Mouse (Mus musculus) myocyte (in vitro differentiated cells): ENCODE data around the gene Sike1. TPM values are rescaled to one million over a fixed set of nuclear protein-coding genes. Genes with fewer than 3 reads are reported as not detected.
A peak's percentile ranks its signal among the peaks of the same experiment; 100 is the strongest.

ENCODE experiments used
- H3K27me3 ChIP-seq: one replicate; pipeline ENCODE4 v1.6.1; 2011; ENCODE audit not compliant: control insufficient read depth, insufficient read depth, insufficient read length
- H3K36me3 ChIP-seq: one replicate; pipeline ENCODE4 v1.6.1; 2011; ENCODE audit not compliant: control insufficient read depth, insufficient read depth
- H3K4me2 ChIP-seq: one replicate; pipeline ENCODE4 v1.6.1; 2011; ENCODE audit warnings: low read depth, control low read depth
- H3K4me3 ChIP-seq: one replicate; pipeline ENCODE4 v1.5.1; 2011; ENCODE audit warnings: mild to moderate bottlenecking, control low read depth, moderate library complexity
- H3K79me2 ChIP-seq: one replicate; pipeline ENCODE4 v1.6.1; 2011; ENCODE audit not compliant: control insufficient read depth, insufficient read depth
- H3ac ChIP-seq: one replicate; pipeline ENCODE4 v1.6.1; 2011; ENCODE audit not compliant: control insufficient read depth, insufficient read length
- CEBPB ChIP-seq: IDR thresholded peaks from 2 replicates; pipeline ENCODE4 v1.6.1; 2011; ENCODE audit warnings: mild to moderate bottlenecking, moderate library complexity; ENCODE audit not compliant: poor library complexity, insufficient read depth, severe bottlenecking
- E2F4 ChIP-seq: IDR thresholded peaks from one replicate; pipeline ENCODE4 v1.6.1; 2011; ENCODE audit warnings: mild to moderate bottlenecking, control low read depth, moderate library complexity; ENCODE audit not compliant: insufficient read depth
- MAX ChIP-seq: IDR thresholded peaks from one replicate; pipeline ENCODE4 v1.6.1; 2011; ENCODE audit warnings: low read depth, mild to moderate bottlenecking, control low read depth
- MYOD1 ChIP-seq, 3 experiments: IDR thresholded peaks; one replicate each; pipeline ENCODE4 v1.6.1; 2011; ENCODE audit warnings: control low read depth in 2 of 3, low read depth in 2 of 3, mild to moderate bottlenecking in 2 of 3, moderate library complexity in 1 of 3; ENCODE audit not compliant: insufficient read length in 2 of 3, control insufficient read depth in 1 of 3
- MYOG ChIP-seq, 3 experiments: IDR thresholded peaks; one replicate each; pipeline ENCODE4 v1.6.1; 2011; ENCODE audit warnings: control low read depth in 2 of 3, low read depth in 2 of 3, mild to moderate bottlenecking in 2 of 3; ENCODE audit not compliant: insufficient read length in 2 of 3, control insufficient read depth in 1 of 3, insufficient read depth in 1 of 3
- POLR2A ChIP-seq: IDR thresholded peaks from one replicate; pipeline ENCODE4 v1.6.1; 2011; ENCODE audit warnings: low read depth, mild to moderate bottlenecking, control low read depth, moderate library complexity; ENCODE audit not compliant: insufficient read length
- POLR2AphosphoS2 ChIP-seq: IDR thresholded peaks from one replicate; pipeline ENCODE4 v1.6.1; 2011; ENCODE audit warnings: low read depth, control low read depth; ENCODE audit not compliant: insufficient read length
- REST ChIP-seq: IDR thresholded peaks from one replicate; pipeline ENCODE4 v1.6.1; 2011; ENCODE audit warnings: mild to moderate bottlenecking, control low read depth, moderate library complexity; ENCODE audit not compliant: insufficient read depth, insufficient read length
- SRF ChIP-seq: IDR thresholded peaks from one replicate; pipeline ENCODE4 v1.6.1; 2011; ENCODE audit warnings: low read depth; ENCODE audit not compliant: control insufficient read depth, insufficient read length
- TCF12 ChIP-seq: IDR thresholded peaks from one replicate; pipeline ENCODE4 v1.6.1; 2011; ENCODE audit warnings: mild to moderate bottlenecking, control low read depth; ENCODE audit not compliant: poor library complexity, insufficient read depth, severe bottlenecking
- TCF3 ChIP-seq: IDR thresholded peaks from one replicate; pipeline ENCODE4 v1.6.1; 2011; ENCODE audit warnings: low read depth, control low read depth; ENCODE audit not compliant: insufficient read length
- USF1 ChIP-seq: IDR thresholded peaks from one replicate; pipeline ENCODE4 v1.6.1; 2011; ENCODE audit warnings: low read depth, mild to moderate bottlenecking, control low read depth, moderate library complexity
- polyA plus RNA-seq: library from polyadenylated mRNA; unstranded; fragments of >200 nt; fragmentation: generic; extraction: Trizol; gene quantifications from one replicate; pipeline ENCODE4 v1.2.1, GENCODE M21; 2012; ENCODE audit warnings: missing spikeins

Gene Sike1
- polyA plus RNA-seq, 1 experiment = 27.0 TPM

GRCm38 (mm10) chr3:102976906-102977305 lies 18.6 kb upstream of the Sike1 start:
- TF ChIP-seq MYOD1 (IDR thresholded peaks at IDR 0.05; ENCODE audit: control insufficient read depth in 1 of 3, insufficient read length in 2 of 3, low read depth in 2 of 3) = no peak
- TF ChIP-seq POLR2AphosphoS2 = no peak
- TF ChIP-seq MAX = no peak
- TF ChIP-seq TCF12 = no peak
- no peak for TF ChIP-seq MYOG (IDR thresholded peaks at IDR 0.05; ENCODE audit: control insufficient read depth in 1 of 3, insufficient read depth in 1 of 3, insufficient read length in 2 of 3, low read depth in 2 of 3)
- TF ChIP-seq POLR2A = no peak
- no peak for TF ChIP-seq TCF3
- no peak for TF ChIP-seq USF1
- no peak for TF ChIP-seq CEBPB
- TF ChIP-seq REST = no peak
- no peak for TF ChIP-seq E2F4
- TF ChIP-seq SRF = no peak
- no peaks in the 10 kb centered on the region for H3K79me2 ChIP-seq
- no peaks in the 10 kb centered on the region for H3K27me3 ChIP-seq
- H3K4me2 ChIP-seq = no peak overlapping the region
- no peak overlapping the region for H3ac ChIP-seq
- H3K4me3 ChIP-seq = no peak overlapping the region
- no peaks in the 10 kb centered on the region for H3K36me3 ChIP-seq

DNA sequence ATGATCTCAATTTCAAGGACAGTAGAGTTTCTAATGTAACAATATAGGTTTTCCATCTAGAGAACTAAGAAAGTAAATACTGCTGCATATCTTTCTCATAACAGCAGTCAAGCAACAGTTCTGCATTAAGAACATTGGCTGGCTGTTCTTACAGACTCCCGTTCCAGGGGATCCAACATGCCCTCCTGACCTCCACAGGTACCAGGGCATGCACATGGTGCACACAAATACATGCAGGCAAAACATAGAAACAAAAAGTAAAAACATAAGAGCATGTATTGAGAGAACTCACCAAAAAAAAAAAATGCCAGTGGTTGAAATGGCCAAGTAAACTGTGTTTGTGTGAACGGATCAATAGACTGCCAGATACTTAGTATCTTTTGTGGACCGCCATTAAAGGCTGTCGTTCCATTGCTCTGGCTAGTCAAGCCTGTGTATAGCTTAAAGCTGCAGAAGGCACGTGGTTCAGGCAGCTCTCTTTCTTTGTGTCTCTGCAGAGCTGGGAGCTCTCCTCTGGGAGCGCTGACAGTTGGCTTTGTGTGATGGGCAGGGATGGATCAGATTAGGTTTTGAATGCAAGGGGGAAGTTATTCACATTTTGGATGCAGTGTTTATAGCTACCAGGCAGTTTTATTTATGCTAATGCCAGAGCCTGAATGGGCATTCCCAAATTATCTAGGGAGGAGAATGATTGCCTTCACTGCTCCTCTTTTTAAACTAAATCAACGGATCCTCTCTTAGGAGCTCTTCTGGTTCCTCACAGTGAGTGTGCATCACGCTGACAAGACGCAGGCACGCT lies 15.8 kb upstream of the Sike1 start:
- H3K4me3 ChIP-seq = no peak overlapping the region
- no peaks in the 10 kb centered on the region for H3K27me3 ChIP-seq
- H3K4me2 ChIP-seq = no peak overlapping the region
- TF ChIP-seq USF1 = no peak
- no peaks in the 10 kb centered on the region for H3K36me3 ChIP-seq
- H3K79me2 ChIP-seq = no peaks in the 10 kb centered on the region
- H3ac ChIP-seq = no peak overlapping the region

GRCm38 (mm10) chr3:102980349-102980736 lies 15.2 kb upstream of the Sike1 start:
- Histone ChIP-seq H3K27me3 (no peaks in the 10 kb centered on the region), H3ac (no peak overlapping the region), H3K79me2 (no peaks in the 10 kb centered on the region), H3K4me3 (no peak overlapping the region), H3K36me3 (no peaks in the 10 kb centered on the region), H3K4me2 (no peak overlapping the region)
- no peak for TF ChIP-seq MYOD1 (IDR thresholded peaks at IDR 0.05; ENCODE audit: control insufficient read depth in 1 of 3, insufficient read length in 2 of 3, low read depth in 2 of 3)
- TF ChIP-seq USF1 = no peak
- TF ChIP-seq SRF = no peak
- no peak for TF ChIP-seq POLR2AphosphoS2
- no peak for TF ChIP-seq TCF3

DNA sequence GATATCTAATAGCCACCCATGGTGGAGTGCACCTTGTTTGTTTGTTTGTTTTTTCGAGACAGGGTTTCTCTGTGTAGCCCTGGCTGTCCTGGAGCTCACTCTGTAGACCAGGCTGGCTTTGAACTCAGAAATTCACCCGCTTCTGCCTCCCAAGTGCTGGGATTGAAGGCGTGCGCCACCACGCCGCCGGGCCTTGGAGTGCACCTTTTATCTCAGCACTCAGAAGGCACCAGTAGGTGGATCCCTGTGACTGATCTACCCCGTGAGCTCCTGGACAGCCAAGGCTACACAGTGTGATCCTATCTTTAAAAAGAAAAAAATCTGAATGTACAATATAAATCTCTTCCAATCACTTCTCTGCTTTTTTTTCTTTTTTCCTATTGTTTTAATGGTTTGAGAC lies 4.5 kb upstream of the Sike1 start:
- TF ChIP-seq SRF (no peak), MYOD1 (IDR thresholded peaks at IDR 0.05; ENCODE audit: control insufficient read depth in 1 of 3, insufficient read length in 2 of 3, low read depth in 2 of 3) (no peak), MAX (no peak), REST (no peak), MYOG (IDR thresholded peaks at IDR 0.05; ENCODE audit: control insufficient read depth in 1 of 3, insufficient read depth in 1 of 3, insufficient read length in 2 of 3, low read depth in 2 of 3) (no peak), E2F4 (no peak), TCF12 (no peak), POLR2AphosphoS2 (no peak), TCF3 (no peak), POLR2A (no peak), USF1 (no peak), CEBPB (no peak)
- no peak overlapping the region for H3ac ChIP-seq
- no peak overlapping the region for H3K4me3 ChIP-seq
- H3K79me2 ChIP-seq = peaks cover under 1% of the 10 kb centered on the region
- no peaks in the 10 kb centered on the region for H3K27me3 ChIP-seq
- no peaks in the 10 kb centered on the region for H3K36me3 ChIP-seq
- H3K4me2 ChIP-seq = no peak overlapping the region

DNA sequence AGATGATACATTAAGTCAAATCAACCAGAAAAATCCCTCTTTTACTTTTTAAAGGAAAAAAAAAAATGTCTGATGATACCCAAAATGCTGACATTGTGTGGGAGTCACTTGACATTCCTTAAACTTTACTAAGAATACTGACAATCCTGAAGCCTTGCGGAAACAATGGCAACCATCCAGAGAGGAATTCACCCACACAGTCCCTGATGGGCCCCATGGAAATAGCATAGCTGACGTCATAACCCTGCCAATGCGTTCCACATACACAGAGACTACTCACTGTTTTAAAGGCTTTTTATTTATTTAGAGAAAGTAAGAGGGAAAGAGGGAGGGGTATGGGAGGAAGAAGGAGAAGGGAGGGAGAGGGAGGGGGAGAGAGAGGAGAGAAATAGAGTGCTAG lies 2.6 kb upstream of the Sike1 start:
- no peak for TF ChIP-seq MYOD1 (IDR thresholded peaks at IDR 0.05; ENCODE audit: control insufficient read depth in 1 of 3, insufficient read length in 2 of 3, low read depth in 2 of 3)
- no peak for TF ChIP-seq TCF12
- no peak for TF ChIP-seq USF1
- TF ChIP-seq POLR2A = no peak
- TF ChIP-seq MYOG (IDR thresholded peaks at IDR 0.05; ENCODE audit: control insufficient read depth in 1 of 3, insufficient read depth in 1 of 3, insufficient read length in 2 of 3, low read depth in 2 of 3) = no peak
- no peak for TF ChIP-seq MAX
- TF ChIP-seq TCF3 = no peak
- no peak for TF ChIP-seq CEBPB
- TF ChIP-seq POLR2AphosphoS2 = no peak
- no peak for TF ChIP-seq REST
- TF ChIP-seq E2F4 = no peak
- no peak for TF ChIP-seq SRF
- H3K79me2 ChIP-seq = peaks cover 15% of the 10 kb centered on the region

More for the DNA sequence above, 2.6 kb upstream of the Sike1 start:
- H3K36me3 ChIP-seq = no peaks in the 10 kb centered on the region
- no peak overlapping the region for H3ac ChIP-seq
- no peaks in the 10 kb centered on the region for H3K27me3 ChIP-seq
- no peak overlapping the region for H3K4me3 ChIP-seq
- peak overlapping the region; percentile 60 for H3K4me2 ChIP-seq
